Mouse (Mus musculus): ENCODE results near the gene A1cf.

Gene A1cf

DNA sequence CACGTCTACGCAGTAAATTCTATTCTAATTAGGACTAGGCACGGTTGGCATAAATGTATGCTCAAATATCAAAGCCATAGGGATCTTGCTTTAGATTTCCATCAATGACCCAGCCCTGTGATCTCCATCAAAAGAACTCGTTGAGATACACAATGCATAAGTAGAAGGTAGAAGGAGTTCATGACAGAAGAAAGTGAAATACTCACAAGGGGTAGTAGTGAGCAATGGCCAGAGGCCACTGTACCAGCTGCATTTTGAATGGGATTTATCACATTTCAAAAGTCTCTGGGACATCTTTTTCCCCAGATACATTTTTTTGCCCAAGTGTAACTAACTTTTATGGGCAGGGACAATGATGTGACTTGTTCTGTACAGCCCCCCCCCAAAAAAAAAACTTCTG is 85.7 kb downstream of the A1cf start:
- DNase-seq = no peak

DNA sequence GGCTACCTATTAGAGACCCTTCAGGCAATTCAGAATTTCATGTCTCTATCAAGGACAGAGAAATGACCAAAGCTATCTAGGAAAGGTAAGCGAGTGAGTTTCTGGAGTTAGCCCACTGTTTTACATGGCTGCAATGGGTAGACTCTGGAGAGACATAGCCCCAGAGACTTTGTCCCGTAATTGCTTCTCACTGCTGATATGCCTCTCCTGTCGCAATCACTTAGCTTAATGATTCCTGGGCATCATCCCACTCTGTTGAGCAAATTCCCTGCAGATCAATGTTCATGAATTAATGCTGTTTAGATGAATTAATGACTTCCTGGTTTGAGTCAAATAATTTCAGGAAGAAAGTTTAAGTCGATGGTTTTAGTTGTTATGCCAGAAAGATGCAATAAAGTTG is 86.1 kb downstream of the A1cf start:
- DNase-seq = no peak

DNA sequence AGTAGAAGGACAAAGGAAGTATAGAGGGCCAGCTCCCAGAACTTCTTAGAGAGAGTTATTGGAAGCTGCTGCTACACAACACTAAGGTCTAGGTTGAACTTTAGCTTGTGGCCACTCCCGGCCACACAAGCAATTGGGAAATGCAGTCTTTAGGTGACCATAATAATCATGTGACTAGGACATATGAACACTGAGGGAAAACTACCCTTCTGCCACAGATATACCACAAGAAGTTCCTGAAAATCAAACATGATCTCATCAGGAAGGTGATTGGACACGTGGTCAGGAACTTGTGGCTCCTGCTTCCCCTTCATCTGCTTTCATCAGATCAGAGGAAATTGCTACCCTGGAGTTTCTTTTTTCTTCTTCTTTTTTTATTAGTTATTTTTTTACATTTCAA is 87.8 kb downstream of the A1cf start:
- DNase-seq = no peak

DNA sequence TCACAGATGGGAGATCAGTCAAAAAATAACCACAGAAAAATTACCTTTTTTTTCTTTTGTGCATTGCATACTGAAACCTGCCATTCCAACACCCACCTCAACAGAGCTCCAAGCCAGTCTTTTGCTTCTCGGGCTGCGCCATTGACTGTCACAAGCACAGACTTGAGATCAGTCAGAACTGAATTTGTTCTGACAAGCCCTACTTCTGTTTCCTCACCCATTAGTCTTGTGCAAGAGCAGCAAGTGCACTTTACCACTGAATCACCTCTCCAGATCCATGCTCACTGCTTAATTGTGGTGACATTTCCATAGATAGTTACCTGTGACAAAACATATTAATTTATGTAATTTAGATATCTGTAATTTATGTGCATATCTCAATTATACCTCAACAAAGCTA is 91.9 kb downstream of the A1cf start:
- no peak for DNase-seq

DNA sequence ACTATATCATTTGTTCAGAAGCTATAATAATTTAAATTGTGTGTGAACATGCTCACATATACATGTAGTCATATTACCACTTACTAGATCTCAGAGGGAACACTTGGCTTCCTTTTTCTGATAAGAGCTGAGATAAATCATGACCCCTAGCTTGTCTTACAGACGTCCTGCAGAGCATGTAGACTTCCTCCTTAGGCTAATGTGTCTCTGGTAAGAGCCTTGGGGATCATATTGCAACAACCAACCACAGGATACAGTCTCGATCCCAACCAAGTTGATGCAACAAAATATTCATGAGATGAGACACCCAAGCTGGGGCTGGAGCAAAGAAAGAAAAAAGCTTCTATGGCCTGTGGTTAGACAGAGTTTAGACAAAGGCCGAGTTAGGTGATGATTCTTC is 94.6 kb downstream of the A1cf start:
- no peak for DNase-seq

DNA sequence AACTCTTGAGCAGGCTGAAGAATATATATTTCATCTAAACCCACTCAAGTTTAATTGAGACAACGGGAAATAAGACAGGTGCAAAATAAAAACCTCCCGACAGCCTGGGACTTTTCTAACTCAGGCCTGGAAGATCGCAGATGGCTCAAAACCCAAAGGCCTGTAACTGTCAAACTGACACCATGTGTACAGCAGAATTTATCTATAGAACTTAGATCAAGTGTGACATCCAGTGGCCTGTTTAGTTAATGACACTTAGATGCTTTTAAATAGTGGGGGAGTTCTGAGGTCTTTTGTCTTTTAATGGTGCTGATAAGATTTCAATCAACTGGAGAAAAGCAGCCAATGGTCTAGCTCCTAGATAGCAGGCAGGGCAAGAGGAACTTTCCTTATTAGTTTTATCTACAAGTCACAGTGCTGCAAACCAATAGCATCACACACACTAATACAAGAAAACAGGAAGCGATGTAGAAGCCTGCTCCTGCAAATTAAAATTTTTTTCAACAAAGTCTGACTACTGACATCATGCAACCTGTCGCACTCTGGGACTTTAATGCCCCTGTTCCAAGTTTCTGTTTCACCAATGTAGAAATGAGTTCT is 99.5 kb downstream of the A1cf start:
- no peak for DNase-seq

DNA sequence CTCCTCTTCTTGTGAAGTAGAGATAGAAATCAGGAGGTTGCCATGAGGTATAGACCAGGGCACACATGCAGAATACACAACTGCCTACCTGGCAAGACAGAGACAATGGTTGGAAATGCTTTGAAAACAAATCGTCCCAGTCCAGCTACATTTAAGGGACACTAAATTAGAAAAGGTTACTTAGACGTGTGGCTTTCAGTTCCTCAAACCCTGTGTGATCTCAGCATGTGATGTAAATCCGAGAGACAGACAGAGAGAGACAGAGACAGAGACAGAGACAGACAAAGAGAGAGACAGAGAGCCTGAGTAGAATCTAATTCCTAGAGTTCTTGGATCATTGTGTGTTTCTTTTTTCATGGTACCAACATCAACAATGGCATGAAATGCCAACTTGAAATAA is 102.8 kb downstream of the A1cf start:
- no peak for DNase-seq

DNA sequence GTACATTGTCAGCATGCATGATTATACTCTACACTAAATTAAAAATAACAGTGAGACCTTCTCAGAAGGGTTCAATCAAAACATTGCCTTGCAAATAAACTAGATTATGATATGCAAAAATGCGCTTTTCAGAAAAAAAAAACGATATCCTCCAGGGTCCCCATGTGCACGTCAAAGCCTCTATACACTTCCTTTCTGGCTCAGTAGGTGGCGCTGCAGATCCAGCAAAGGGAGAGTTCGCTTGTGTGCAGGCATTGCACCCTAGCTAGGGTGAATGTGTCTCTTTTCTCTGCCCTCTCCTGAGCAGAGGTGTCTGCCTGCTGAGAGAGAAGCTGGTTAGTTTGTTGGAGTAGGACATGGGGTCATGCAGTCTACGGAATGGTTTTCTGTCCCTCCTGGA is 103.4 kb downstream of the A1cf start:
- DNase-seq = peak; percentile 91

DNA sequence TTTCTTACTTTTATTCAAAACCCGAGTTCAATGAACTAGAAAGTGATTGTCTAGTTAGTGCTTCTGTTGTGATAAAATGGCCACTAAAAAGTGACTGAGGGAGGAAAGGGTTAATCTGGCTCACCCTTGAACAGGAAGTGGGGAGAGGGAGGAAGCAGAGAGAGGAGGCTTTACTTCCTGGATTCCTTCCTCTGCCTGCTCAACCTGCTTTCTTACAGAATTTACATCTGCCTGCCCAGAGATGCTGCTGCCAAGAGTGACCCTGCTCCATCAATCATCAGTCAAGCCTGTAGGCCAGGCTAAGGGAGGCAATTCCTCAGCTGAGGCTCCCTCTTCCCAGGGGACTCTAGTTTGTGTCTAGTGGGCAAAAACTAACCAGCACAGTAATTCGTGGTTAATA is 107.3 kb downstream of the A1cf start:
- DNase-seq = peak; percentile 26

DNA sequence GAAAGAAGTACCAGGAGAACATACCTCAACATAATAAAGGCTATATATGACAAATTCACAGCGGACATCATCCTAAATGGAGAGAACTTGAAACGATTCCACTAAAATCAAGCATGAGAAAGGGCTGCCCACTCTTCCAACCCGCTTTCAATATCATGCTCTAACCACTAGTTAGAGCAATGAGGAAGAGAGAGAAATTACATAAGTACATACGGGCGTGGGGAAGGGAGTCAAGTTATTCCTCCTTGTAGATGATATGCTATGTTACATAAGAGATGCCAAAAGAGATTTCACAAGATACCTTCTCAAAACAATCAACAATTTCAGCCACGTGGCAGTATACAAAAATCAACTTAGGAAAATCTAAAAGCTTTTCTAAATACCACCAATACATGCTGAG is 122.5 kb downstream of the A1cf start:
- no peak for DNase-seq

DNA sequence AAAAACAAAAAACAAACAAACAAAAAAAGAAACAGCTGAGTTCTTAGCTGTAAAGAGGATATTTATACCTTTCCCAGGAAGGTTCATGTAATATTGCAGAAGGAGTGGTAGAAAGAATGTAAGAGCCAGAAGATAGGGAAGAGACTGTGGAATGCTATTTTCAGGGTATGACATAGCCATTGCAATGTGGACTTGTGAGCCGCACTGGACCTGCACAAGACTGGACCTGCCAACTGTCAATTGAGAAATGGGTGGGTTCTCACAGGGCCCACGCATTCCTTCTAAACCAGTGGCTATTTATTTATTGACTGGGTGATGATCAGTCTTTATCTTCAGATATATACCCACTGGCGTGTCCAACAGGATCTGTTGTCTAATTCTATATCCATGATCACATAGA is 128.4 kb downstream of the A1cf start:
- DNase-seq = no peak
